ENCODE assay signal across 12 mouse cellular contexts in genomic region chr2:122704572-122704971, GRCm38 (mm10).
"Had no signal": no experiment of that assay in that cellular context is flagged by ENCODE, and none has a peak within 500 bp of the region (broad histone marks: within the 10 kb centered on the region; RNA-seq: fewer than 3 reads in every experiment).

No protein-coding gene starts in this region.

- ATAC-seq: liver, embryonic 12.5 days had no signal

- H3K27ac ChIP-seq: left cerebral cortex, adult 2 months; limb, embryonic 15.5 days; liver, embryonic 12.5 days; midbrain, embryonic 12.5 days; neural tube, embryonic 15.5 days had no signal

- DNase-seq: kidney, adult 18-20 months; kidney, postnatal 10 days; kidney, postnatal 4 days; lung, embryonic 14.5 days; lung, postnatal 14 days; right cerebral cortex, postnatal 14 days; thymus, postnatal 36 days had no signal

- H3K4me2 ChIP-seq: limb, embryonic 15.5 days; liver, embryonic 12.5 days; lung, embryonic 14.5 days; midbrain, embryonic 12.5 days had no signal

- H3K9ac ChIP-seq: limb, embryonic 15.5 days; liver, embryonic 12.5 days; lung, embryonic 14.5 days; midbrain, embryonic 12.5 days; neural tube, embryonic 15.5 days had no signal

- H3K4me3 ChIP-seq: left cerebral cortex, adult 2 months; limb, embryonic 15.5 days; liver, embryonic 12.5 days; midbrain, embryonic 12.5 days; neural tube, embryonic 15.5 days had no signal

- H3K9me3 ChIP-seq: limb, embryonic 15.5 days; liver, embryonic 12.5 days; midbrain, embryonic 12.5 days; neural tube, embryonic 15.5 days had no signal

- H3K36me3 ChIP-seq: limb, embryonic 15.5 days; liver, embryonic 12.5 days; midbrain, embryonic 12.5 days; neural tube, embryonic 15.5 days had no signal

- H3K27me3 ChIP-seq: neural tube, embryonic 15.5 days had no signal
